Mouse (Mus musculus) limb, embryonic 12.5 days (tissue): ENCODE data around the gene Rims1. TPM values are rescaled to one million over a fixed set of nuclear protein-coding genes. Genes with fewer than 3 reads are reported as not detected.

Source experiments
- ATAC-seq: fragments of 200-750 bp; cut with Nextera tagmentation; 2 replicates; pipeline ENCODE4 v1.8.0; 2017; ENCODE audit warnings: low read depth, moderate TSS enrichment; ENCODE audit not compliant: insufficient number of reproducible peaks, insufficient read depth, low FRiP score, low TSS enrichment
- H3K27ac ChIP-seq: fragments of 300-500 bp; sonication (generic); 2 replicates; pipeline ENCODE4 v1.5.1; 2016; ENCODE audit warnings: mild to moderate bottlenecking, moderate library complexity
- H3K27me3 ChIP-seq: fragments of 300-500 bp; sonication (generic); 2 replicates; pipeline ENCODE4 v1.6.1; 2016; ENCODE audit warnings: mild to moderate bottlenecking, moderate library complexity
- H3K36me3 ChIP-seq: fragments of 300-500 bp; sonication (generic); 2 replicates; pipeline ENCODE4 v1.6.1; 2016; ENCODE audit warnings: mild to moderate bottlenecking, moderate library complexity
- H3K4me1 ChIP-seq: fragments of 300-500 bp; sonication (generic); replicated peaks from 2 replicates; pipeline ENCODE4 v1.6.1; 2016
- H3K4me2 ChIP-seq: fragments of 300-500 bp; sonication (generic); 2 replicates; pipeline ENCODE4 v1.6.1; 2016; ENCODE audit warnings: mild to moderate bottlenecking, moderate library complexity
- H3K4me3 ChIP-seq: fragments of 300-500 bp; sonication (generic); replicated peaks from 2 replicates; pipeline ENCODE4 v1.5.1; 2016; ENCODE audit warnings: mild to moderate bottlenecking
- H3K9ac ChIP-seq: fragments of 300-500 bp; sonication (generic); replicated peaks from 2 replicates; pipeline ENCODE4 v1.6.1; 2016; ENCODE audit warnings: mild to moderate bottlenecking, moderate library complexity
- H3K9me3 ChIP-seq: fragments of 300-500 bp; sonication (generic); 2 replicates; pipeline ENCODE4 v1.6.1; 2016; ENCODE audit warnings: mild to moderate bottlenecking, moderate library complexity
- WGBS: fragments of 180-500 bp; shearing (Covaris S2); methylation state at CpG from one replicate; pipeline ENCODE4 v1.1.7; 2016; 5-methylcytosine and 5-hydroxymethylcytosine counted together
- polyA plus RNA-seq: library from polyadenylated mRNA; unstranded; fragments of >200 nt; fragmentation: Nextera tagmentation; extraction: Ambion mirVana; gene quantifications from 2 replicates; pipeline ENCODE4 v1.2.1, GENCODE M21; 2016

Gene Rims1
- polyA plus RNA-seq, 1 experiment from 2014 or later = 2.3 TPM

- no peak overlapping the region for H3K4me3 ChIP-seq
- ATAC-seq = no peak
- H3K4me1 ChIP-seq = no peaks in the 10 kb centered on the region
- H3K36me3 ChIP-seq = no peaks in the 10 kb centered on the region
- no peak overlapping the region for H3K27ac ChIP-seq
- H3K4me2 ChIP-seq = no peak overlapping the region
- H3K9ac ChIP-seq = no peak overlapping the region
- 68% methylated on average over 7 of the region's 7 CpGs for WGBS
- H3K9me3 ChIP-seq = no peaks in the 10 kb centered on the region
- H3K27me3 ChIP-seq = no peaks in the 10 kb centered on the region
These were observed 173.2 kb downstream of the Rims1 start for GRCm38 (mm10) chr1:22632551-22632950.

DNA sequence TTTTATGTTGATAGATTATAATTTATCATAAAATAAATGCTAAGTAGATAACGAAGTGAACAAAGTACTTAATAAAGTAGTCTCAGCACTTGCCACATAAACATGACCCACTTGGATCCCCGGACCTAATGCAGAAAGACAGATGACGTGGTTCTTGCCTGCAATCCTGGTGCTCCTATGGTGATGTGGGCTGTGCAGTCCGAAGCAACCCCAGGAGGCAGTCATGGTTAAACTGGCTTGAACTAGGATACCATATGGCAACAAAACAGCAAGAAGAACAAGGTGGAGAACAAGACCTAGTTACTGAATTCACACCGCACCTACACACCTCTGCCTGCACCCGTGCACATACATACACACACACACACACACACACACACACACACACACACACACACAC, 173.8 kb downstream of the Rims1 start:
- H3K36me3 ChIP-seq = no peaks in the 10 kb centered on the region
- peaks cover 2% of the 10 kb centered on the region for H3K4me1 ChIP-seq
- no peak for ATAC-seq
- H3K27me3 ChIP-seq = no peaks in the 10 kb centered on the region
- 89% methylated on average over 6 of the region's 6 CpGs for WGBS
- no peak overlapping the region for H3K4me3 ChIP-seq
- H3K4me2 ChIP-seq = no peak overlapping the region
- no peak overlapping the region for H3K9ac ChIP-seq
- H3K27ac ChIP-seq = no peak overlapping the region
- H3K9me3 ChIP-seq = no peaks in the 10 kb centered on the region

DNA sequence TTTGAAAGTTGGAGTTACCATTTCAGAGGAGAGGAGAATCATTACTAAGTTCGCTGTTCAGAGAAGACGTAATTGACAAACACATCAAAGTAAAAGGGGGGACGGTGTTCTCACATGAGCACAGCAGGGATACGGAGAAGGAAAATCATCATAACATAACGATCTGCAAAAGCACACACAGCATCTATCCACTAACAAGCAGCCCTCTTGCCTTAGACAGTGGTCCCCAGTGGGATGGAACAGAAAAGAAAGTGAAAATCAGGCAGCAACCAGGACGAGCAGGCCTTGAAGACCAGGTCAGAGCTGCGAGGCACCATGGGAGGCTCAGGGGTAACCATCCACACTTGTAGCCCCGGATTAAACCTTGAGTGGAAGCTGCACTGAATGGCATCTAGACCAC, 176.8 kb downstream of the Rims1 start:
- no peak overlapping the region for H3K27ac ChIP-seq
- WGBS = 68% methylated on average over 8 of the region's 8 CpGs
- H3K9ac ChIP-seq = no peak overlapping the region
- no peak overlapping the region for H3K4me3 ChIP-seq
- H3K4me1 ChIP-seq = peaks cover 6% of the 10 kb centered on the region
- H3K4me2 ChIP-seq = no peak overlapping the region
- no peaks in the 10 kb centered on the region for H3K36me3 ChIP-seq
- H3K27me3 ChIP-seq = no peaks in the 10 kb centered on the region
- H3K9me3 ChIP-seq = no peaks in the 10 kb centered on the region
- no peak for ATAC-seq

- peaks cover 6% of the 10 kb centered on the region for H3K4me1 ChIP-seq
- no peak overlapping the region for H3K4me2 ChIP-seq
- no peaks in the 10 kb centered on the region for H3K9me3 ChIP-seq
- H3K27me3 ChIP-seq = no peaks in the 10 kb centered on the region
- H3K36me3 ChIP-seq = no peaks in the 10 kb centered on the region
- no peak for ATAC-seq
- no peak overlapping the region for H3K9ac ChIP-seq
- 31% methylated on average over 5 of the region's 5 CpGs for WGBS
- no peak overlapping the region for H3K27ac ChIP-seq
- no peak overlapping the region for H3K4me3 ChIP-seq
These were observed 178.8 kb downstream of the Rims1 start for GRCm38 (mm10) chr1:22627013-22627412.

GRCm38 (mm10) chr1:22626295-22626694, 179.5 kb downstream of the Rims1 start:
- ATAC-seq = no peak
- WGBS = 77% methylated on average over 3 of the region's 3 CpGs
- Histone ChIP-seq H3K4me2 (no peak overlapping the region), H3K27ac (no peak overlapping the region), H3K9ac (no peak overlapping the region), H3K9me3 (no peaks in the 10 kb centered on the region), H3K27me3 (no peaks in the 10 kb centered on the region), H3K36me3 (no peaks in the 10 kb centered on the region), H3K4me1 (peaks cover 6% of the 10 kb centered on the region), H3K4me3 (no peak overlapping the region)

DNA sequence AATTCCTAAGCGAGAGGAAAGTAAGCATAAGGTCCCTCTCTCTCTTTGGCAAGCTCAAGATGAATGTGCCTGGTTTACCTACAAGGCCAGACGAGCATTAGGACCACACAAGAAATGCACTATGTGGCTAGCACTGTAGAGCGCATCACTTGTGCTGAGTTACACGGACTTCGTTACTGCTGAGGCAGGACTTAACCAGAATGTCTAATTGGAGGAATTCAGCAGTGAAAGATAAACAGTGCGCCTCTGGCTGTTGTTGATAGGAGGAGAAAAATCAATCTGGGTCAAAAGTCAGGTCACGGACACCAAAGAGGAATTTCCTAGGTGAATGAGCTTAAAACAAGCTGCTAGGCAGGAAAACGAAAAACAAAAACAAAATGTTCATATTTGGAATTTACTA, 185.0 kb downstream of the Rims1 start:
- H3K27ac ChIP-seq = no peak overlapping the region
- H3K27me3 ChIP-seq = no peaks in the 10 kb centered on the region
- H3K4me1 ChIP-seq = no peaks in the 10 kb centered on the region
- H3K4me3 ChIP-seq = no peak overlapping the region
- H3K36me3 ChIP-seq = no peaks in the 10 kb centered on the region
- WGBS = 80% methylated on average over 8 of the region's 8 CpGs
- ATAC-seq = no peak
- no peaks in the 10 kb centered on the region for H3K9me3 ChIP-seq
- no peak overlapping the region for H3K4me2 ChIP-seq
- no peak overlapping the region for H3K9ac ChIP-seq

DNA sequence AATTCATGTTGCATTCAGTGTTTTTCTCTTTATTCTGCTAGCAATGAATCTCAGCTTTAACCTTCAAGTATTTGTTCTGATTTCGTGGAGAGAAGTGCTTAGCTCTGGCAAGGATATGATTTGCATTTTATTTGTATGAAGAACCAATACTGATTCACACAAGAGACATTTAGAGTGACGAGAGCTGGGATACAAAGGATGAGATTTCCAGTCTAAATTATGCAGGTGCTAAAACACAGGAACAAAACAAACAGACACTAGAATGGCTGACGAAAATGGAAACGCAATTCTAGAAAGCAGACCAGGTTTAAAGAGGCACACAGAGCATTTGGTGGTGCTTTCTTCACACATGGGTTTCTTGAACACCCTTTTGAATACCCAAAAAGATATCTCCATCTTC, 190.2 kb downstream of the Rims1 start:
- no peaks in the 10 kb centered on the region for H3K36me3 ChIP-seq
- no peak overlapping the region for H3K9ac ChIP-seq
- 73% methylated on average over 4 of the region's 4 CpGs for WGBS
- no peaks in the 10 kb centered on the region for H3K4me1 ChIP-seq
- H3K27me3 ChIP-seq = no peaks in the 10 kb centered on the region
- no peak for ATAC-seq
- no peak overlapping the region for H3K4me3 ChIP-seq
- no peak overlapping the region for H3K4me2 ChIP-seq
- no peaks in the 10 kb centered on the region for H3K9me3 ChIP-seq
- H3K27ac ChIP-seq = no peak overlapping the region

DNA sequence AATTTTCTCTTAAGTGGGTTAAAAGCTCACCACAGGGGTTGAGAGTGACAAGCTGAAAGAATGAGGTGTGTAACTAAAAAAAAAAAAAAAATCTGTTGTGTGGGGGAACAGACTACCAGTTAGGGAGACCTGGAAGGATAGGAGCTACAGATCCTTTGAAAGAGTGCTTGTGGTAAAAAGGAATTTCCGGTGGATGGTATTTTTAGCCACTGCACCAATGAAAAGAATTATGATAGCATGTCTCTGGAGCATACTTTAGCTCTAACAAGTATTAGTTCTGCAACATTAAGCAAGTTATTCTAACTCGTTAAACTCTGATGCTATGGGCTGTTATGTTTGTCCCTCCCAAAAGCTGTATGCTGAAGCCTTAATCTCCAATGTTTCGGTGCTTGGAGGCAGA, 192.2 kb downstream of the Rims1 start:
- H3K4me2 ChIP-seq = no peak overlapping the region
- H3K27me3 ChIP-seq = no peaks in the 10 kb centered on the region
- WGBS = 72% methylated on average over 3 of the region's 3 CpGs
- ATAC-seq = no peak
- no peak overlapping the region for H3K9ac ChIP-seq
- H3K9me3 ChIP-seq = no peaks in the 10 kb centered on the region
- H3K36me3 ChIP-seq = no peaks in the 10 kb centered on the region
- no peak overlapping the region for H3K4me3 ChIP-seq
- H3K27ac ChIP-seq = no peak overlapping the region
- no peaks in the 10 kb centered on the region for H3K4me1 ChIP-seq

DNA sequence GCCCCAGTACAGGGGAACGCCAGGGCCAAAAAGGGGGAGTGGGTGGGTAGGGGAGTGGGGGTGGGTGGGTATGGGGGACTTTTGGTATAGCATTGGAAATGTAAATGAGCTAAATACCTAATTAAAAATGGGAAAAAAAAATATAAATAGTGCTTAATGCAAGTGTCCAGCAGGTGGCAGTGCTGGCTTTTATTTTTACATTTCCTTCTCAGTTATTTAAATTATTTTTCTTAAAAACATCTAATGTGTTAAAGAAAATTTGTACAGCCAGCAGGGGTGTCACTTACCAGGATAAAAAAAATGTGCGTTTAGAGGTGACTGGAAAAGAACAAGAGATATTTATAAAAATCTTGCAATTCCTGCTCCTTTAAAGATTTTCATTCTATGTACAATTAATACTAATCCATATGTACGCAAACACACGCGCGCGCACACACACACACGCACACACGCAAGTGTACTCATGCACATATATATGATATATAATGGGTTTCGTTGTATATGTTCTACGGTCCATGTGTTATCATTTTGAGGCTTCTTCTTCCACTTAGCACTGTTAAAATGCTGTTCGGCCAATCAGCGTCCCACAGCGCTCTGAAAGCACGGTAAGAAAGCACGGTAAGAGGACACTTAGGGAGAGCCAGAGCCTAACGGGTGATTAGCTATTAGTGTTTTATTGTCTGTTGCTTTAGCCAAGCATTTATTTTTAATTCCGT, 201.3 kb downstream of the Rims1 start:
- WGBS = 69% methylated on average over 18 of the region's 18 CpGs
- no peak overlapping the region for H3K9ac ChIP-seq
- no peaks in the 10 kb centered on the region for H3K4me1 ChIP-seq
- no peaks in the 10 kb centered on the region for H3K36me3 ChIP-seq
- no peak overlapping the region for H3K4me2 ChIP-seq
- no peaks in the 10 kb centered on the region for H3K27me3 ChIP-seq
- no peaks in the 10 kb centered on the region for H3K9me3 ChIP-seq
- ATAC-seq = no peak
- H3K27ac ChIP-seq = no peak overlapping the region
- no peak overlapping the region for H3K4me3 ChIP-seq

DNA sequence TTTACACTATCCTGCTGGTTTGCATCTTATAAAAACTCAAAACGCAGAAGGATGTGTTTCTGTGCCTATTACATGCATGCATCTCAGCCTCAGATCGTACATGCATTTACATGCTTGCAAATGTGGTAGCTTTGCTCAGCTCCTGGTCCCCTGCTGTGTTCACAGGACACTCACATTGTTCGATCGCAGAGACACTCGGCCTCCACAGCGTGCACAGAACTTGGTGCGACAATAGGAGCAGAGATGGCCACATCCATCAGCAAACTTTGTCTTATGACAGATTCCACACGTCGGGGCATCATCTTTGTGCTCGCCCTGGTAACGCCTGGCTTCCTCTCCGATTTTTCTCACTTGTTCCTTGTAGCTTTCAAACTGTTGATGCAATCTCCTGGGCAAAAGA, 209.6 kb downstream of the Rims1 start:
- Histone ChIP-seq H3K36me3 (no peaks in the 10 kb centered on the region), H3K4me3 (no peak overlapping the region), H3K27me3 (no peaks in the 10 kb centered on the region), H3K4me2 (no peak overlapping the region), H3K27ac (no peak overlapping the region), H3K4me1 (no peaks in the 10 kb centered on the region), H3K9me3 (no peaks in the 10 kb centered on the region), H3K9ac (no peak overlapping the region)
- no peak for ATAC-seq
- WGBS = 86% methylated on average over 12 of the region's 12 CpGs

DNA sequence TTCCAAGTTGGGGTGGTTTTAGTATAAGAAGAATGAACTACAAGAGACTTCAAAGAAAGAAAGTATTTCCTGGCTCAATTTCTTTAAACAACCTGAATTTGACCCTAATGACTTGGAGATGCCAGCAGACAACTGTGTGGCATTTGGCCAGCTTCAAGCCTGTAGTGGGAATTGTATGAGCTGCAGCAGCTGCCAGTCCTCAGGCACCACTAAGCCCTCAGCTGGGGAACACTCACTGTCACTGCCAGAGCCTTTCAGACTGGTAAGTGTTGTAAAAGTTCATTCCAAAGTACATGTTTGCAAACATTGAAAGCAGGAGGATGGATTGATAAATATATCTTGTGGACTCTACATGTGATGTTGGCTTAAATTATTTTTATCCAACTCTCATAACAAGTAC, 211.0 kb downstream of the Rims1 start:
- Histone ChIP-seq H3K27me3 (no peaks in the 10 kb centered on the region), H3K4me1 (no peaks in the 10 kb centered on the region), H3K9ac (no peak overlapping the region), H3K36me3 (no peaks in the 10 kb centered on the region), H3K4me2 (no peak overlapping the region), H3K4me3 (no peak overlapping the region), H3K27ac (no peak overlapping the region), H3K9me3 (no peaks in the 10 kb centered on the region)
- no peak for ATAC-seq

DNA sequence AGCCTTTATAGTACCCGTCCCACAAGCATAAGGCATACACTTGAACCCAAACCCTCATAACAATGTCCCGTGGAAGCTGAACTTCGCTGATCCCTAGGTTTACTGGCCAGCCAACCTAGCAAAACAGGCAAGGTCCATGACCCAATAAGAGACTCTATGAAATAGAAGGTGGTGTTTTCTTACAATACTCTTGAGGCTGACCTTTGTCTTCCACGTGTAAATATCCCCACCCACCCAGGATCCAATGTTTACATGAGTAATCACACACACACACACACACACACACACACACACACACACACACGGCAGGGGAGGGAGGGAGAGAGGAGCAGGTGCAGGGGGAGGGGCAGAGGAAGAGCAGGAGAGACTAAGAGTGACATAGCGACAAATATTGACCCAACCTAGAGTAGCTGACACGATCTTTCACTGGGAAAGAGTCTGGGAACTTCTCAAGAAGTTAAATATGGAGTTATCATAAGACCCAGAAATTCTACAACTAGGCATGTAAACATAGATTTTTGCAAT, 217.9 kb downstream of the Rims1 start:
- H3K27me3 ChIP-seq = no peaks in the 10 kb centered on the region
- no peak for ATAC-seq
- H3K4me1 ChIP-seq = no peaks in the 10 kb centered on the region
- WGBS = 77% methylated on average over 7 of the region's 7 CpGs
- no peaks in the 10 kb centered on the region for H3K36me3 ChIP-seq
- H3K4me2 ChIP-seq = no peak overlapping the region
- no peak overlapping the region for H3K9ac ChIP-seq
- no peak overlapping the region for H3K4me3 ChIP-seq
- no peaks in the 10 kb centered on the region for H3K9me3 ChIP-seq
- H3K27ac ChIP-seq = no peak overlapping the region
